Comparison of ENCODE assay signal across 12 mouse cellular contexts in genomic region chr11:32550102-32550501, GRCm38 (mm10). TPM values are rescaled to one million over a fixed set of nuclear protein-coding genes. Genes with fewer than 3 reads are reported as not detected.
DNase-seq lines count a peak whose midpoint lies in the region; ATAC-seq and TF ChIP-seq lines count a peak whose summit lies in the region.
"Had no signal": no experiment of that assay in that cellular context is flagged by ENCODE, and none has a peak within 500 bp of the region (broad histone marks: within the 10 kb centered on the region; RNA-seq: fewer than 3 reads in every experiment).

No protein-coding gene starts in this region.

- H3K27ac ChIP-seq in heart, adult 2 months = peak overlapping the region; percentile 67
- H3K27ac ChIP-seq in midbrain, embryonic 10.5 days (replicated peaks) = peak overlapping the region; percentile 24; the same call in 1 of the 2 replicates
- no peak overlapping the region for H3K27ac ChIP-seq in midbrain, embryonic 13.5 days
- no peak overlapping the region for H3K27ac ChIP-seq in intestine, embryonic 15.5 days

- peak; percentile 92 for TF ChIP-seq EP300 in heart, adult 2 months (IDR thresholded peaks at IDR 0.05; ENCODE audit: insufficient read depth, low read depth, low read length)

- peaks cover 9% of the 10 kb centered on the region; the same call in 1 of the 2 replicates for H3K36me3 ChIP-seq in heart, adult 2 months (ENCODE audit: control insufficient read depth, insufficient read depth, low read length)
- no peaks in the 10 kb centered on the region for H3K36me3 ChIP-seq in midbrain, embryonic 10.5 days
- no peaks in the 10 kb centered on the region for H3K36me3 ChIP-seq in midbrain, embryonic 13.5 days
- H3K36me3 ChIP-seq in intestine, embryonic 15.5 days = no peaks in the 10 kb centered on the region
- H3K36me3 ChIP-seq: limb, embryonic 12.5 days had no signal

- peaks cover 55% of the 10 kb centered on the region for H3K4me1 ChIP-seq in heart, adult 2 months (ENCODE audit: control insufficient read depth, insufficient read depth, low read length)
- peaks cover 45% of the 10 kb centered on the region for H3K4me1 ChIP-seq in midbrain, embryonic 10.5 days
- H3K4me1 ChIP-seq in midbrain, embryonic 13.5 days (replicated peaks) = peaks cover 39% of the 10 kb centered on the region
- H3K4me1 ChIP-seq in intestine, embryonic 15.5 days (replicated peaks) = peaks cover 34% of the 10 kb centered on the region

- H3K27me3 ChIP-seq in heart, adult 2 months (ENCODE audit: control insufficient read depth, insufficient read depth, low read length) = no peaks in the 10 kb centered on the region
- H3K27me3 ChIP-seq in midbrain, embryonic 10.5 days (ENCODE audit: low read depth, poor library complexity, severe bottlenecking) = no peaks in the 10 kb centered on the region
- no peaks in the 10 kb centered on the region for H3K27me3 ChIP-seq in midbrain, embryonic 13.5 days
- no peaks in the 10 kb centered on the region for H3K27me3 ChIP-seq in intestine, embryonic 15.5 days (replicated peaks)
- H3K27me3 ChIP-seq: limb, embryonic 12.5 days had no signal

- no peak for TF ChIP-seq POLR2A in heart, adult 2 months (IDR thresholded peaks at IDR 0.05; ENCODE audit: insufficient read depth, low read depth, low read length)

- WGBS in heart, adult 2 months = 35% methylated on average over 4 of the region's 4 CpGs
- WGBS in midbrain, embryonic 10.5 days = 70% methylated on average over 4 of the region's 4 CpGs
- 53% methylated on average over 4 of the region's 4 CpGs for WGBS in midbrain, embryonic 13.5 days
- WGBS in intestine, embryonic 15.5 days = 64% methylated on average over 4 of the region's 4 CpGs

- no peak for TF ChIP-seq CTCF in heart, adult 2 months (IDR thresholded peaks at IDR 0.05)

- no peaks in the 10 kb centered on the region for H3K79me2 ChIP-seq in heart, adult 2 months (replicated peaks; ENCODE audit: control insufficient read depth, insufficient read depth, low read length)

- intact Hi-C loops in heart, adult 2 months (cut with DNase I) = no loop called here
- intact Hi-C loops in heart, postnatal 14 days (cut with DNase I) = no loop called here
- intact Hi-C loops in heart, postnatal 10 days (cut with DNase I) = loop anchor here (2.0 kb wide), 1 partner anchor 15 kb away; no protein-coding TSS in a partner anchor

- peak; percentile 48 to 74 for DNase-seq in heart, adult 2 months
- DNase-seq in heart, postnatal 14 days = no peak
- no peak for DNase-seq in midbrain, embryonic 10.5 days (ENCODE audit: low spot score)
- DNase-seq in heart, postnatal 10 days = peak; percentile 63 to 65
- peak; percentile 75 for DNase-seq in retina, postnatal 1 day
- DNase-seq: forebrain, postnatal 0 days; lung, embryonic 14.5 days had no signal

- H3K9me3 ChIP-seq in midbrain, embryonic 10.5 days (replicated peaks) = no peaks in the 10 kb centered on the region
- H3K9me3 ChIP-seq in midbrain, embryonic 13.5 days = no peaks in the 10 kb centered on the region
- H3K9me3 ChIP-seq in intestine, embryonic 15.5 days = no peaks in the 10 kb centered on the region
- H3K9me3 ChIP-seq: limb, embryonic 12.5 days had no signal

- ATAC-seq in midbrain, embryonic 13.5 days = no peak
- ATAC-seq in intestine, embryonic 15.5 days = no peak
- ATAC-seq: CD4-positive, CD25-positive, alpha-beta regulatory T cell, adult 4 months; forebrain, postnatal 0 days had no signal

- H3K4me3 ChIP-seq in heart, adult 2 months = no peak overlapping the region
- H3K4me3 ChIP-seq in midbrain, embryonic 10.5 days = no peak overlapping the region
- no peak overlapping the region for H3K4me3 ChIP-seq in midbrain, embryonic 13.5 days (replicated peaks)
- no peak overlapping the region for H3K4me3 ChIP-seq in intestine, embryonic 15.5 days (replicated peaks)
- H3K4me3 ChIP-seq: limb, embryonic 12.5 days had no signal

- H3K9ac ChIP-seq in heart, adult 2 months (ENCODE audit: low read depth, low read length) = no peak overlapping the region
- H3K9ac ChIP-seq in midbrain, embryonic 13.5 days (replicated peaks) = no peak overlapping the region
- no peak overlapping the region for H3K9ac ChIP-seq in intestine, embryonic 15.5 days
- H3K9ac ChIP-seq: forebrain, postnatal 0 days; limb, embryonic 12.5 days; lung, embryonic 14.5 days had no signal

- H3K4me2 ChIP-seq in midbrain, embryonic 13.5 days (replicated peaks) = no peak overlapping the region
- no peak overlapping the region for H3K4me2 ChIP-seq in intestine, embryonic 15.5 days (replicated peaks)
- H3K4me2 ChIP-seq: limb, embryonic 12.5 days; lung, embryonic 14.5 days had no signal

RNA-seq across cellular contexts. Expression of gene Stk10, which starts 17.0 kb away (rescaled TPM):
- total RNA-seq in heart, adult 2 months (2021) = 10 to 100 TPM in 1 of 2 experiments, 1 to 10 TPM in 1; 9.2 to 10.1 TPM
- 8.4 and 9.8 TPM in 2 replicates for polyA plus RNA-seq in heart, adult 2 months (2012; rRNA removed)
- total RNA-seq in heart, postnatal 14 days (2021) = 10 to 100 TPM; 14.3 to 14.5 TPM
- 1.5 and 2.1 TPM in 2 replicates for polyA plus RNA-seq in midbrain, embryonic 10.5 days (2016; fragmentation: Nextera tagmentation; extraction: Ambion mirVana)
- 1.1 and 2.3 TPM in 2 replicates for polyA plus RNA-seq in midbrain, embryonic 13.5 days (2015; fragmentation: Nextera tagmentation; extraction: Ambion mirVana)
- total RNA-seq in heart, postnatal 10 days (2021) = 10 to 100 TPM; 13.9 to 16.7 TPM
- polyA plus RNA-seq in intestine, embryonic 15.5 days (2015; fragmentation: Nextera tagmentation; extraction: Ambion mirVana) = 3.6 and 4.3 TPM in 2 replicates

RNA-seq across cellular contexts. Expression of gene Efcab9, which starts 18.2 kb away (rescaled TPM):
- total RNA-seq in heart, adult 2 months (2021) = not detected
- not detected in 2 replicates for polyA plus RNA-seq in heart, adult 2 months (2012; rRNA removed)
- under 1 TPM; 0.57 to 0.68 TPM for total RNA-seq in heart, postnatal 14 days (2021)
- 0.32 TPM in 1 of 2 replicates, not detected in the other for polyA plus RNA-seq in midbrain, embryonic 10.5 days (2016; fragmentation: Nextera tagmentation; extraction: Ambion mirVana)
- 0.35 TPM in 1 of 2 replicates, not detected in the other for polyA plus RNA-seq in midbrain, embryonic 13.5 days (2015; fragmentation: Nextera tagmentation; extraction: Ambion mirVana)
- under 1 TPM in 1 of 2 experiments, not detected in 1; 0.69 TPM for total RNA-seq in heart, postnatal 10 days (2021)
- 0.35 and 0.64 TPM in 2 replicates for polyA plus RNA-seq in intestine, embryonic 15.5 days (2015; fragmentation: Nextera tagmentation; extraction: Ambion mirVana)
- total RNA-seq: forebrain, postnatal 0 days had no signal
- polyA plus RNA-seq: neural tube, embryonic 14.5 days had no signal

Comparison
In these comparisons a context has a peak if more than half of its experiments do, and no peak if none do; other contexts are left out.
1. DNase-seq: peak in heart, adult 2 months (2 of 2), heart, postnatal 10 days (2 of 2) and retina, postnatal 1 day (single experiment); none in heart, postnatal 14 days (0 of 2) and midbrain, embryonic 10.5 days (single experiment).
2. H3K27ac ChIP-seq: peak in heart, adult 2 months (single experiment) and midbrain, embryonic 10.5 days (single experiment); none in midbrain, embryonic 13.5 days (single experiment) and intestine, embryonic 15.5 days (single experiment).